Mouse (Mus musculus): ENCODE data around the gene Afdn. TPM values are rescaled to one million over a fixed set of nuclear protein-coding genes. Genes with fewer than 3 reads are reported as not detected.
A peak's percentile ranks its signal among the peaks of the same experiment; 100 is the strongest.

The Afdn gene
- polyA plus RNA-seq, 1 experiment from 2014 or later: 153 TPM

DNA sequence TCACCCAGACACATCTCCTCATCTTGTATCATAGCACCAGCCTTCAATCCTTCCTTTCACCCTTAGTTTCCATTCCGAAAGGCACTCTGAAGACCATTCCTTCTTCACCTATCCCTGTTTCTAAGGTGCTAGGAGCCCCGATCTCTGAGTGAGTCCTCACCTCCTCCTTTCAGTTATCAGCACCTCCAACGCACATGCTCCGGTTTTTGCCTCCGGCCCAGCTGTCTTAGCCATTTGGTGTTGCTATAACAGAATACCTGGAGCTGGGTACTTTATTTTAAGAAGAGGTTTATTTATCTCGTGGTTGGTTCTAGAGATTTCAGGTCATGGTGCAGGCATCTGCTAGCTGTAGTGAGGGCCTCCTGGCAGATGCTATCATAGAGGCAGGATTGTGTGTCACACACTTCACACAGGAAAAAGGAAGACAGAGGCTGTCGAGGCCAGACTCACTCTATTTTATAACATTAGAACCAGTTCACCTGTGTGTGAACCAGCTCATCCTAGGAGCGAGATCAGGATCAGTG lies 33.4 kb upstream of the Afdn start:
- no peaks in the 10 kb centered on the region for H3K27me3 ChIP-seq
- no peak overlapping the region for H3K27ac ChIP-seq
- no peak overlapping the region for H3K4me3 ChIP-seq
- no peak for ATAC-seq (ENCODE audit: low FRiP score)
- WGBS: 92% methylated on average over 8 of the region's 8 CpGs
- H3K9me3 ChIP-seq (replicated peaks): no peaks in the 10 kb centered on the region
- H3K36me3 ChIP-seq: no peaks in the 10 kb centered on the region
- H3K4me2 ChIP-seq (replicated peaks): no peak overlapping the region
- peaks cover 19% of the 10 kb centered on the region for H3K4me1 ChIP-seq
- H3K9ac ChIP-seq: no peak overlapping the region

DNA sequence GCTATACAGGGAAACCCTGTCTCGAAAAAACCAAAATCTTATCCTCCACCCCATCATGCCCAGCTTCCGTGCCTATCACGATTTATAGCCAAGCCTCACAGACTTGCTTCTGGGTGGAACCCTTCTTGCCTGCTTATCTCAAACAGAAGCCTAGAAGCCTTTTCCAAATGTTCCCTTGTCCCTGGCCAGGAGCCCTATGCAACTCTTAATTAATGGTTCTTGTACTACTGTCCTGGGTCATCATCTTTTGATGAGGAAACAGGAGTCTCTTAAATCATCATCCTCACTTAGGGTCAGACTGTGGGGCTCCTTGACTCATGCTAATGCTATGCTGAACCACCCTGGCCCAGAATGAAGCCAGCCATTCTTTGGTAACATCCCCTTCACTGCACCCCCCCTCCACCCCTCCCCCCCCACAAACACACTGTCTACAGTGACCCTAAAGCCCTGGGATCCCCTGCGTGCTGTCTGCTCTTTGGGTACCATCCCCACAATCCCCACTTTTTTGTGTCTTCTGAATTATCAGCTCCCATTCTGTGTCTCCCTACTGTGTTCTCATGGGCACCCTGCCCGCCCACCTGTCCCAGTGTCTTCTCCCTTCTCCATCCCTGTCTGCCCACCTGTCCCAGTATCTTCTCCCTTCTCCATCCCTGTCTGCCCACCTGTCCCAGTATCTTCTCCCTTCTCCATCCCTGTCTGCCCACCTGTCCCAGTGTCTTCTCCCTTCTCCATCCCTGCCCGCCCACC lies 29.2 kb upstream of the Afdn start:
- H3K9ac ChIP-seq: no peak overlapping the region
- no peak overlapping the region for H3K4me3 ChIP-seq
- no peaks in the 10 kb centered on the region for H3K27me3 ChIP-seq
- ATAC-seq (ENCODE audit: low FRiP score): 0 out of 2 replicates have a peak, but pooled peaks have one; percentile 14
- 93% methylated on average over 6 of the region's 6 CpGs for WGBS
- no peaks in the 10 kb centered on the region for H3K36me3 ChIP-seq
- H3K27ac ChIP-seq: no peak overlapping the region
- H3K4me1 ChIP-seq: no peaks in the 10 kb centered on the region
- no peak overlapping the region for H3K4me2 ChIP-seq (replicated peaks)
- no peaks in the 10 kb centered on the region for H3K9me3 ChIP-seq (replicated peaks)

DNA sequence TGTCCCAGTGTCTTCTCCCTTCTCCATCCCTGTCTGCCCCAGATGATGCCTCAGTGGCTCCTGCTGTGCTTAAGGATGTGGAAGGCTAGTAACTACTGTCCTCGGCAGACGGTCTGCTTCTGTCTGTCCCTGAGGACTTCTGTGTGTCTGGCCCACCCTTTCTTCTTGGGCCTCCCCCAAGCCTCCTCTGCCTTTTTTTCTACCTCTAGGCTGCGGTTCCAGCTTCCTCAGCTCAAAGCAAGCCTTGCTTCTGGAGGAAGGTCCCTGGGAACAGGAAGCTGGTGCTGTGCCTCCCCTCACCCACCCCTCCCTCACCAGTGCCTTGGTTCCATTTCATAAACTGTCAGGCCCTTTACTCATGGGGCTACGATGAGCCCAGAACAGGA lies 28.6 kb upstream of the Afdn start:
- Histone ChIP-seq H3K36me3 (no peaks in the 10 kb centered on the region), H3K9ac (no peak overlapping the region), H3K9me3 (replicated peaks) (no peaks in the 10 kb centered on the region), H3K4me3 (no peak overlapping the region), H3K4me2 (replicated peaks) (no peak overlapping the region), H3K4me1 (no peaks in the 10 kb centered on the region), H3K27ac (no peak overlapping the region), H3K27me3 (no peaks in the 10 kb centered on the region)
- WGBS: 70% methylated on average over 4 of the region's 4 CpGs
- ATAC-seq (ENCODE audit: low FRiP score): no peak

- Histone ChIP-seq H3K4me2 (replicated peaks) (no peak overlapping the region), H3K27me3 (no peaks in the 10 kb centered on the region), H3K4me3 (no peak overlapping the region), H3K9ac (no peak overlapping the region), H3K36me3 (no peaks in the 10 kb centered on the region), H3K27ac (no peak overlapping the region), H3K9me3 (replicated peaks) (no peaks in the 10 kb centered on the region), H3K4me1 (peaks cover 5% of the 10 kb centered on the region; the same call in 1 of the 2 replicates)
- no peak for ATAC-seq (ENCODE audit: low FRiP score)
- 56% methylated on average over 8 of the region's 8 CpGs for WGBS
Measured at GRCm38 (mm10) chr17:13732685-13733084, 27.7 kb upstream of the Afdn start.

DNA sequence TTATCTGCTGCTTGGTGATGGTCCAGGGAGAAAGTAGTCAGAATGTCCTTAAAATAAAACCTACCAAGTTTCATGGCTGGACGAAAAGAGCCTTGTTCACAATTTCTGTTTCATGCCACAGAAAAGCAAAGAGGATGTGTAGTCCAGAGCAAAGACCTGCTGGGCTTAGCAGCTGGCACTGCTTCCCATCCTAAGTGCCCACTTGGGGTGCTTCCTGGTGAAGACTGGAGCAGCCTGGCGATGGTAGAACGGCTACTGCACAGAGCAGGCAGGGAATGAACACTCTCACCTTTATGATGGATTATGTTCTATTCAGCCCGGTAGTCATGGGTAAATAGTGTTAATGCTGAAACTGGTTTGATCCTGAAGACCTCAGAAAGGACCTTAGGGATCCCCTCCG lies 26.4 kb upstream of the Afdn start:
- 94% methylated on average over 5 of the region's 5 CpGs for WGBS
- Histone ChIP-seq H3K27ac (no peak overlapping the region), H3K9me3 (replicated peaks) (no peaks in the 10 kb centered on the region), H3K9ac (no peak overlapping the region), H3K4me3 (no peak overlapping the region), H3K36me3 (no peaks in the 10 kb centered on the region), H3K4me1 (peaks cover 5% of the 10 kb centered on the region; the same call in 1 of the 2 replicates), H3K27me3 (no peaks in the 10 kb centered on the region), H3K4me2 (replicated peaks) (no peak overlapping the region)
- ATAC-seq (ENCODE audit: low FRiP score): no peak

GRCm38 (mm10) chr17:13735057-13735456 lies 25.3 kb upstream of the Afdn start:
- no peaks in the 10 kb centered on the region for H3K27me3 ChIP-seq
- peaks cover 5% of the 10 kb centered on the region; the same call in 1 of the 2 replicates for H3K4me1 ChIP-seq
- H3K4me2 ChIP-seq (replicated peaks): no peak overlapping the region
- no peak overlapping the region for H3K9ac ChIP-seq
- no peak overlapping the region for H3K4me3 ChIP-seq
- H3K9me3 ChIP-seq (replicated peaks): no peaks in the 10 kb centered on the region
- no peak overlapping the region for H3K27ac ChIP-seq
- 92% methylated on average over 5 of the region's 5 CpGs for WGBS
- ATAC-seq (ENCODE audit: low FRiP score): no peak
- no peaks in the 10 kb centered on the region for H3K36me3 ChIP-seq

DNA sequence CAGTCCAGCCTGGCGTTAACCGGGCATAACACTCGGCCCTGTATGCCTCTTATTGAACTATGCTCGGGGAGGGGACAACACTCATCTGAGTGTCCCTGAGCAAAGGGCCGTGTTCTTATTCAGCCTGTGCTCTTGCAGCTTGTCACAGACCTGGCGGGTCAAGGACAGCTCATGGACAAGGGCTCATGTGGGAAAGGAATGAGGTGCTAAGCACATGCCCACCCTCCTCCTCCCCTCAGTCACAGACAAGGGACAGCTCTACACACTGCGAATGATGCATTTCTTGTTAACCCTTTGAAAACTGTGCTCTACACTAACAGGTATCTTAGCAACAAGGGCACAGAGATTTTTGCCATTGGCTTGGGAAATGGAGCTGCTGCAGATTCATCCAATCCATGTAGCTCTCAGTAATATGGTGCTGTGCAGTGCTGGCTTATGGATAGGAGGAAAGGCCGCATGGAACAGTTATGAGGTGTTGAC lies 24.5 kb upstream of the Afdn start:
- no peak overlapping the region for H3K27ac ChIP-seq
- peak; percentile 36; the same call in 1 of the 2 replicates for ATAC-seq (ENCODE audit: low FRiP score)
- no peak overlapping the region for H3K4me3 ChIP-seq
- WGBS: 67% methylated on average over 8 of the region's 8 CpGs
- no peak overlapping the region for H3K4me2 ChIP-seq (replicated peaks)
- H3K27me3 ChIP-seq: no peaks in the 10 kb centered on the region
- no peaks in the 10 kb centered on the region for H3K36me3 ChIP-seq
- no peak overlapping the region for H3K9ac ChIP-seq
- H3K9me3 ChIP-seq (replicated peaks): no peaks in the 10 kb centered on the region
- peaks cover 5% of the 10 kb centered on the region; the same call in 1 of the 2 replicates for H3K4me1 ChIP-seq

GRCm38 (mm10) chr17:13737336-13737735 lies 23.0 kb upstream of the Afdn start:
- Histone ChIP-seq H3K4me2 (replicated peaks) (no peak overlapping the region), H3K9me3 (replicated peaks) (no peaks in the 10 kb centered on the region), H3K9ac (no peak overlapping the region), H3K27ac (no peak overlapping the region), H3K4me1 (peaks cover 10% of the 10 kb centered on the region; the same call in 1 of the 2 replicates), H3K27me3 (no peaks in the 10 kb centered on the region), H3K4me3 (no peak overlapping the region), H3K36me3 (no peaks in the 10 kb centered on the region)
- WGBS: 57% methylated on average over 6 of the region's 6 CpGs
- ATAC-seq (ENCODE audit: low FRiP score): no peak

DNA sequence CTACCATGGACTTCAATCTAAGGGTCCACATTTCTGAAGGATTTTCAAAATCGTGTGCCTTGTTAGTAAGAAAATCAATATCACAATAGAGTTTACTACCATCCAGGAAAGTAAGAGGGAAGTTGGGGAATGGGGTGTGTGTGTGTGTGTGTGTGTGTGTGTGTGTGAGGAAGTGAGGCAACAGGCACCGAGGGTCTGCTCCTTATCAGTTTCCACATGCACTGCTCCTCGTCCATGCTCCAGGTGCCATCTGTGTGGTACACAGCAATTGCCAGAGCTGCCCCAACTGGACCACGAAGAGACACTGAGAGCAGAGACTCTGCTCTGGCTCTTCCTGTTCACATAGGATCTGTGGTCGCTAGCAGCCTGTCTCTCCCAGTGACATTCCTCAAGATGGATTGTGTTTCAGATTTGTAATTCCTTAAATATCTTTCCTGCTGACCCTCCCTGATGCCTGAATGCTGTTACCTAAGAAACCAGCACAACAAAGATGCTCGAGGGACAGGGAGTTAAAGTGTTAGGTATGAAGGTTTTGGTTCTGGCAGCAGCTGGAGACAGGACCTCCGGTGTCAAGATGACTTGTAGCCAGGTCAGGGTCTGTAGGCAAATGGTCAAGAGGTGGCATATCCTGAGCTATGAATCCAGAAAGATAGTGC lies 22.1 kb upstream of the Afdn start:
- no peaks in the 10 kb centered on the region for H3K9me3 ChIP-seq (replicated peaks)

GRCm38 (mm10) chr17:13738916-13739315 lies 21.4 kb upstream of the Afdn start:
- no peaks in the 10 kb centered on the region for H3K27me3 ChIP-seq
- H3K36me3 ChIP-seq: no peaks in the 10 kb centered on the region
- WGBS: 96% methylated on average over 2 of the region's 2 CpGs
- ATAC-seq (ENCODE audit: low FRiP score): no peak
- H3K9ac ChIP-seq: no peak overlapping the region
- no peaks in the 10 kb centered on the region for H3K9me3 ChIP-seq (replicated peaks)
- H3K4me3 ChIP-seq: no peak overlapping the region
- H3K4me2 ChIP-seq (replicated peaks): no peak overlapping the region
- H3K4me1 ChIP-seq: peaks cover 23% of the 10 kb centered on the region
- no peak overlapping the region for H3K27ac ChIP-seq

More for the DNA sequence above, 22.1 kb upstream of the Afdn start:
- Histone ChIP-seq H3K4me1 (peaks cover 16% of the 10 kb centered on the region), H3K4me2 (replicated peaks) (no peak overlapping the region), H3K27me3 (no peaks in the 10 kb centered on the region), H3K9ac (no peak overlapping the region), H3K36me3 (no peaks in the 10 kb centered on the region), H3K27ac (no peak overlapping the region), H3K4me3 (no peak overlapping the region)
- no peak for ATAC-seq (ENCODE audit: low FRiP score)
- WGBS: 71% methylated on average over 7 of the region's 7 CpGs

DNA sequence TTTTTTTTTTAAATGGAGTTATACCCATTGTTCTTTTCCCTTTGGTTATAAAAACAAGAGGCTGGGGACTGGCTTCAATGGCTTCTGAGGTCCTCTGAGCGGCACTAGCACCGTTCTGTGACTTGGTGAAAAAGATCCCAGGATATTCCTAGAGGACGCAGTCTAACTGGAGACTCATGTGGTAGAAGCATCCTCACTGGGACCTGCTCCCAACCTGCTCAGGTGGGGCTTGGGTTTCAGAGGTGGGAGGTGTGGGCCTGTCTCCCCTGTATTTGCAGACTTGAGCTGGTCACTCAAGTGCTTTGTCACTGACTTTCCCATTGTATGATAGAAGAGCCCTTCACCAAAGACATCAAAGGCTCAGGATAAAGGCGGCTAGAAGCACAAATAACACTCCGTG lies 20.4 kb upstream of the Afdn start:
- no peaks in the 10 kb centered on the region for H3K9me3 ChIP-seq (replicated peaks)

GRCm38 (mm10) chr17:13740796-13741195 lies 19.5 kb upstream of the Afdn start:
- H3K9ac ChIP-seq: no peak overlapping the region
- no peak overlapping the region for H3K4me3 ChIP-seq
- 67% methylated on average over 2 of the region's 2 CpGs for WGBS
- no peaks in the 10 kb centered on the region for H3K36me3 ChIP-seq
- H3K4me1 ChIP-seq: peaks cover 34% of the 10 kb centered on the region
- ATAC-seq (ENCODE audit: low FRiP score): no peak
- no peaks in the 10 kb centered on the region for H3K9me3 ChIP-seq (replicated peaks)
- H3K27me3 ChIP-seq: no peaks in the 10 kb centered on the region
- no peak overlapping the region for H3K27ac ChIP-seq
- no peak overlapping the region for H3K4me2 ChIP-seq (replicated peaks)

More for the DNA sequence above, 20.4 kb upstream of the Afdn start:
- H3K4me2 ChIP-seq (replicated peaks): no peak overlapping the region
- no peak for ATAC-seq (ENCODE audit: low FRiP score)
- 80% methylated on average over 5 of the region's 5 CpGs for WGBS
- H3K27ac ChIP-seq: no peak overlapping the region
- no peaks in the 10 kb centered on the region for H3K36me3 ChIP-seq
- H3K27me3 ChIP-seq: no peaks in the 10 kb centered on the region
- H3K4me1 ChIP-seq: peaks cover 27% of the 10 kb centered on the region
- no peak overlapping the region for H3K4me3 ChIP-seq
- H3K9ac ChIP-seq: no peak overlapping the region
